Mouse (Mus musculus): ENCODE measurements around the gene Scrn3.

Scrn3 gene

DNA sequence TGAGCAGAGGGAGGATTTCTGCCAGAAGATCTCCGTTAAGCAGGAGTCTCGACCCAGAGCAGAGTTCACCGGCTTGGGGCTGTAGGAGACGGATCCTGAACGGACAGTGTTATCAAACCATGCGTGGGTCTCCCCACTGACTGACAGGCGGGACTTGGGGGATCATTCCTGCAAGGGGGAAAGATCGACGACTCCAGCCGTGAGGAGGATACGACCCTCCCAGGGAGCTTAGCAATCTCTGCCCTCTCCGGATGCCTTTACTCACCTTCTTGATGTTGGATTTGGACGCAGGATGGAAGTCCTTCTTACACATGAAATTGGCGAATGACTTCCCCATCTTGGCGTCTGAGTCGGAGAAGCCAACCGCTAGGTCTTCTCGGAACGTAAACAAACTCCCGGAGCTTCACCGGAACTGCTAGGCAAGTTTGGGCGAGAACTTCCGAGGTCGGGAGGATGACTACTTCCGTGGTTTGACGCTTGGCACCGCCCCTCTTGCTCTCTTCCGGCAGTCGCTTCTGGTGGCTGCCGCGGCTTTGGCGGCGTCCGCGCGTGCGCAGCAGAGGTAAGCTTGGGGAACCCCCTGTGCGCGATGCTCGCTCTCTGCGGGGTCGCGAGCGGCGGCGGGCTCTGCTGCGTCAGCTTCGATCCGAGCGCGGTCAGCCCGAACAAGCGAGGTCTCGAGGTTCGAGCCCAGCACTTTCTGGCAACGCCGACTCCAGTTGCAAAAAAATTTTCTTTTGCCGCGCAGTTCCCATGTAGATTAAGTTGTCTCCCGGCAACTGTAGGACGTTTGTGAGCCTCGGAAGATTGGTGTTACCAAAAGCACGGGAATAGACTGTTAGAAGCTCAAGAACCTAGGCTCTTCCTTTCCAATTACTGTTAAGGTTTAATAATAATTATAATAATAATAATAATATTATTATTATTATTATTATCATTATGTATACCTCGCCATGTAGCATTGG lies at the start of gene Scrn3, which contains the start of gene Cir1:
Gene Scrn3, plus strand, starts transcription at position 450 of the 965 bp plus-strand sequence.
Gene Cir1, minus strand, starts transcription at position 550 of the 965 bp plus-strand sequence.
- peak; percentile 98 for DNase-seq (ENCODE audit: low spot score)

DNA sequence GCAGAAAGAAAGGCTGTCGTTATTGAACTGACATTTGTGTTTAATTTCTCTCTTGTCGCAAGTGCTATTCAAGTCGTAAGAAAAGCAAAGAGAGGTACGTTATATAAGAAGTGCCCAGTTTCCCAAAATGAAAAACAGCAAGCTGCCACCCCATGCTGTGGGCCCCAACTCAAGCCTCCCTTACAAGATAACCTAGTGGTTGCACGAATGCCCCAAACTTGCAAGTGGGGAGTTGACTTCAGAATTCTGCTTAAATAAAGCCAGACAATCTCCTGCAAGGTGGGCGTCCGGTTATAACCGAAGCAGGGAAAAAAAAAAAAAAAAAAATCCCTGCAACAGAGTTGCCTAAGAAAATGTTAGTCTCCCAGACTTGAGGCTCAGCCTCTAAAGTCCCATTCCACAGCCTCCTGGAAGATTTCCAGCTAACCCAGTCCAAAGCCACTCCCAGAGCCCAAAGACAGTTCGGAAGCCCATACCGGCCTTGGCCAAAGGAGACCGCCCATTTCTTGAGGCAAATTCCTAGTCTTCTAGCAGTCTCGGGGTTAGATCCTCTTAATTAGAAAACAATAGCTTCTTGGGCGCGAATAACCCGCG lies 49.1 kb upstream of the Scrn3 start:
- peak; percentile 17 for DNase-seq (ENCODE audit: low spot score)

DNA sequence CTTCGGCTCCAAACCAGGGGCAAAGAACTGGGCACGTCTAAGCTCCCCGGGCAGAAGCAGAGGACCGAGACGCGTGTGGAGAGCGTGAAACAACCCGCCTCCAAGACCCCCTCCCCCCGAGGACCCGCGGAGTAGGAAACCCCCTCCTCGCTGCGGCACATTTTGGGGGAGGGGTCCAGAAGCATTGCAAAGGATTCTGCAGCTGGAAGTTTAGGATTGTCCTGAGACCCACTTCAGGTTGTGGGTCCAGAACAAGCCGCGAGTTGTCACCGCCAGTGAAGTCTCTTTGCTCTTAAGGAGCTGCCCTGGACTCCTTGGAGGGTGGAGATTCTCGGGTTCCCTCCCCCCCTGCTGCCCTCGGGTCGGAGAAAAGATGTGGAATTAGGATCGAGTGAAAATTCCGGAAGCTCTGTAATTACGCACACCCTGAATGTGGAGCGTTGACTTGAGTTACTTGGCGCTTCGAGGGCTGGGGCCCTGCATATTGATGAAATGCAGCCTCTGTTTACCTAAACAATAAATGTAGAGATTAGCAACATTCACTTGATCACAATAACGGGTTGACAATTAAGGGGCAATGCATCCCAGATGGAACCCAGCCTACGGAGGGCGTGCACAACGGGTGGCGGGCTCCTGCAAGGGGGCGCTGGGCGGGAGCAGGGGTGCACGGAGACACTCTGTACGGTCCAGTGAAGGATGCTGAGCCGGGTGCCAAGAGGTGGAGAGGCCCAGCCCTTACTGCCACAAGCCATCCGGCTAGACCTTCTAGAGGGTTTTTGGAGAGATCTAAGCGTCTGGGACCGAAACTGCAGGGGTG lies 48.4 kb upstream of the Scrn3 start:
- DNase-seq (ENCODE audit: low spot score): no peak

DNA sequence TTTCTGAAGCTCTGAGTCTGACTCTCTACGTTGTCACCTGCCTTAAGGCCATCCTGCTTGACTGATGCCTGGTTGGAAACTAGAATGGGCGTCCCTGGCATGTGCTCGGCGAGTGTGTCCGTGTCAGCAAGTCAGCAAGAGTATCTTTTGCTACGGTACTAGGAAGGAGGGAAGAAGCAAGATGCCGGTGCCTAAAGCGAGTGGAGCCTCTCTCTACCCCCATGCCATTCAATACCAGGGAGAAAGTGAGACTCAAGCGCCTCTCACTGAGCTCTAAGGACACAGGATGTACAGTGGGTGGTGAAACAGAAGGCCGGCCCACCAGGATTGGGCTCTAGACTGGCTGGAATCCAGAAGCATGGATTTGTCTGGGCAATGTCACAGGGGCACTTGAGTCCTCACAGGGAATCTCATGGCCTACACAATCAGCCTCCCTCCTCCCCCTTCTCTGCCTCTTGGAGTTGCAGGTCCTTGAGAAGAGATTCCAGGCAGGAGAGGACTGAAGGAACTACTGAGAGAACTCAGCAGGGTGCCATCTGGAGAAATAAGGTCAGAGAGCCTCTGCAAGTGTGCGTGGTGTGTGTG lies 47.7 kb upstream of the Scrn3 start:
- DNase-seq (ENCODE audit: low spot score): no peak

DNA sequence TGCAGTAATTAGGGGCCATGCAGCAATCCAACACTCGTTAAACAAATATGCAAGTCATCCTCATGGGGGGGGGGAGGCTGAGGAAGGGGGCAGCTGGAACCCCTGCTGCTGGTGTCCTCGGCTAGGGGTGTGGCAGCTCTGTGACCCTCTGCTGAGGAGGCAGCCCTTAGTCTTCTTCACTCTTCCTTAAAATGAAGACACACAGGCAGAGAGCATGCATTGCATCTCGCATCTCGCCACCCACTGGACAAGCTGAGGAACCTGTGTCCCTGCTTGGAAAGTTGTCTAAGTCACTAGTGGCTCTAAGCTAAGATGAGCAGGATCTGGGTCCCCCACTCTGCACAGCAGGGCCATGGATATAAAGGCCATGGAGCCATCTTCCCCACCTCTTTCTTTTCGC lies 46.4 kb upstream of the Scrn3 start:
- no peak for DNase-seq (ENCODE audit: low spot score)

DNA sequence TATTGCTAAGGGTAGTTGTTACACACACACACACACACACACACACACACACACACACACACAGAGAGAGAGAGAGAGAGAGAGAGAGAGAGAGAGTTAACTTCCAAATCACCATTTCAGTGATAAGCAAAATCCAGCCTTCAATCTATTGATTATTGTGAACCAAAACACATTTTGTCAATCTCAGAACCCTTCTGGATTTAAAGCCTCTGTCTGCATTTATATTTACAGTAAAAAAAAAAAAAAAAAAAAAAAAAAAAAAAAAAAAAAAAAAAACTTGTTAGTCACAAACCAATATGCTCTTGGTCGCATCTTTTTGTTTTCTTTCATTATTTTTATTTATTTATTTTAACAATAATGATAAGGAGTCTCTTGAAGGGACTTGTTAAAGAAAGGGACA lies 45.8 kb upstream of the Scrn3 start:
- no peak for DNase-seq (ENCODE audit: low spot score)

DNA sequence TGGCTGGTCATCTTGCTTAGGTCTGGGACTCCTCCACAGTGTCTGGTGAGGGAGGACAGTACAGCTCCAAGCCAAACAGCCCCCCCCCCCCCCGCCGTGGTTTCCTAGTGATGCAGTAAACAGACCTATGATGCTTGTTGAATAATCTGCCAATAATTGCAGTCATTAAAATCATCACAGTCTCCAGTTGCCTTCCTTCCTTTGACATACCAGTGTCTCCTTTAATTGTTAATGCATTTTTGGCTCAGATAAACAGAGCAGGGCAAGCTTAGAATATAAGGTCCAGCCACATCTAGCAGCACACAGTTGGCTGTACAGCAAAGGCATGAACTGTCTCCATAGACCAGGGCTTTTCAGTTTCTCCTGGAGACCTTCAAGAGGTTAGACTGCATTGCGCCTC lies 45.2 kb upstream of the Scrn3 start:
- no peak for DNase-seq (ENCODE audit: low spot score)

DNA sequence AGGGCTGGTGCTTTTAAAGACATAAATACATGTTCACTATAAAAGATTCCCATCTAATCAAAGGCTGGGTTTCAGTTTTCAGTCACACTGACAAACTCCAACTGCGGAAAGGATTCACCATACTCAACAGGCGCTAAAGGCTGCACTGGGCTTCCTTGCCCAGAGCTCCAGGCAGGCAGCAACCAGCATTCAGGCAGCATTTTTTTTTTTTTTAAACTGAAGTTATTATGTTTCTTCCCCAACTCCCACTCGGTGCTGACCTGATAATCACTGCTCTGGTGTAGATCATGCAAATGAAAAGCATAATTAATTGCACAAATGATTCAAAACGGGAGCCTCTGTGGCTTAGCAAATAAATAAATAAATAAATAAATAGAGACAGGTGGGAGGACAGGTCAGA lies 44.6 kb upstream of the Scrn3 start:
- no peak for DNase-seq (ENCODE audit: low spot score)

DNA sequence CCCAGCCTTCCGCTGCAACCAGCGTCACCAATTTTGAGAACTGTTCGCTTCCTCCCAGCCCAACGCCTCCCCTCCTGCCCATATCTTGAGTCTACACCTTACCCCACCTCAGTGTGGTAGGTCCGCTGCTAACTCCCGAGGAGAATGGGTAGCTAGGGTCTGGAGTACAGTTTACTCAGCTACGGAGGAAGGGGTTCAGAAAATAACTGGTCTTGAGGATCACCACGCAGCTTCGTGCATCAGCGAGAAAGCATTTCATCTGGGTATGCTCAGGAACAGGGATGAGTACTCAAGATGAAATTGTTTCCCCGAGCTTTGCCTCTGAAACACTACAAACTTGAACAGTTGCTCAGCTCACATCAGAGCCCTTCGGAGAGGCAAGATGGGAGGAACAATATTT lies 44.1 kb upstream of the Scrn3 start:
- DNase-seq (ENCODE audit: low spot score): no peak

DNA sequence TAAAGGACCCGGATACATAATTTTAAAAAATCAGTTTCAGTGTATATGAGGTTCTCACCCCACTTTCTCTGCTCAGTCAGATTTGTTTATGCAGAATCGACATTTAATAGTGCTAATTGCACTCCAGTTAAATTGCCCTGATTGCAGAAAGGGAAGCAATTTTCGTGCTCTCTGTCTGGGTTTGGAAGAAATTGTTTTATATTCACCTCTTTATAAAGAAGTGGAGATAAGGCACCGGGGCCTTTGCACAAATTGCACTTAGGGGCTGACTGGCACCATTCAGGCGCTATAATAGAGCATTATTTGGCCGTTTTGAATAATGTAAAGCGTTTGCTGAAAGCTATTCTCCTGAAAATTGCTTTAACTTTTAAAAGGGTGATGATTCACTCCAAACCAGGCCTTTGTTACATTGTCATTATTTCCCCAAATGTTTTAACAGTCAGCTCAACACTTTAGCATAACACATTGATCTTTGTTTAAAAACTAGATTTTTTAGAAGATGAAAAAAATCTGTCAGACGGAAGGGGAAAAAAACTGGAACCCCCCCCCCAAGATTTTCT lies 43.5 kb upstream of the Scrn3 start:
- no peak for DNase-seq (ENCODE audit: low spot score)

DNA sequence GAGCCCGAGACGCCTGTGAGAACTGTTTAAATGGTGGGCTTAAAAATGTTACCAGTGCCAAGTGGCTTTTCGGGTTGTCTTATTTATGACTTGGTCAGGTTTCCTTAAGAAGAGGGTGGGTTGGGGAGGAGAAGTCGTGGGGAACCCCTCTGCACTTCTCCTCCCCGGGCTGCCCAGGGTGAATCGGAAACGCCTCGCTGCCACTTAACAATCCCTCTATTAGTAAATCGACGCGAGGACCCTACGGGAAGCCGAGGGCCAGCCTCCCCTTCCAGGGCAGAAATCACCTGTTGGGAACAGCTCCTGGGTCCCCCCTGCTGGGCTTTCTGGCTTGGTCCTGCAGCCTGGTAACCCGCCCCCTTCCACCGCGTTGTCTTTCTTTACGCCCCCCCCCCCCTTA lies 42.7 kb upstream of the Scrn3 start:
- no peak for DNase-seq (ENCODE audit: low spot score)

DNA sequence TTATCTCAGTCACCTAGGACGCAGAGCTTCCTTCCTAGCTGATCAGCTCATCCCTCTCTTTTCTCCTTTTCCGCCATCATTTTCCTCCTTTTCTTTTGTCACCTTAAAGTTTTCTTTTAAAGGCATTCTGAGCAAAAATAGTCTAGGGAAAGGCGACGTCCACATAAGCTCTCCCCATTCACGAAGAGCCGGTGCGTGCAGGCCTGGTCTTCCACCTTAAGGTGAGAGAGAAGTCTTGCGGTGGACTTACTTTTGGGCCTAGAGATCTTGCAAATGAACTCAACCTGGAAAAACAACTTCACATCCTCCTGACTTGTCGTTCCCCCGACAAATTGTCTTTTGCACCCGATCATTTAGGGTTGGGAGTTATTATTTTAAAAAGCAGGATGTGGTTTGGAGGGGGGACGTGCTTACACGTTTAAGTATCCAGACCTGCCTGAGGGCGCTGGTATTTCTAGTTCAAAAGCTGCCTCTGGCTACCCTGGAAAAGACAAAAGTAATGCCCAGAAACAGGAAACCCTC lies 42.3 kb upstream of the Scrn3 start:
- DNase-seq (ENCODE audit: low spot score): no peak

DNA sequence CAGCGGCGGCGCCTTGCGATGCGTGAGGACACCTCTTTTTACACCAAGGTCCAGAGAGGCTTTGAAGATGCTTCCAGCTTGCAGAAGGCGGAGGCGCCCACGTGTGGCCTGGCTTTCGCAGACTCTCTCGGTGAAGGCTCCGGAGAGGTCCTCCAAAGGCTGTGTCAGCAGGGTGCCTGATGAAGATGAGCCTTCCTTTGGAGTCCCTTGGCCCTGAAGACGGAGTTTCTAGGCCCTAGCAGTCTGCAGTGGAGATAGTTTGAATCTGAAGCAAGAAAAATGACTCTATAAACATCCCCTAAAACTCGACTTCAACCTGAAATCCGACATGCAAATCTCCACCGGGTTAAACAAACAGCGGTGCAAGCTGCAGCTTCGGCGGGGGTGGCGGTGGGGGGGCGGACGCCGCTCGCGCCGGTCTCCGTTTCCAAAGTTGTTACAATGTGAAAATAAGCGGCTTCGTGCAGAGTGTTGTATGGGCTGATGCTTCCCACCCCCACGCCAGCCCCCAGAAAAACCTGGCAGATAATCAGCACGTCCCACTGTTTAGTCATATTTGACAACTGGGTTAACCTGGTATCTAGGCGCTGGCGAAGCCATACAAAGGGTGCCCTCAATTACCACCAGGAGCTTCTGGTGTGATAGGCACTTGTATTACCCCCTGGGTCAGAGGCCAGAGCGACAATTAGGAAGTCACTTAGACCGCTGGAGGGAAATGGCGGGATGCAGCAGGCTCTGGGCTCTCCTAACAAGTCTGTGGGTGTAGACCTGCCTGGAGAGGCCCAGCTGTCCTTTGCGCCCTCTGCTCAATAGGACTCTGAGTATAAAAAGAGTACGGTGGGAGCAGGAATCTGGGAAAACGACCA lies 41.6 kb upstream of the Scrn3 start:
- DNase-seq (ENCODE audit: low spot score): no peak

DNA sequence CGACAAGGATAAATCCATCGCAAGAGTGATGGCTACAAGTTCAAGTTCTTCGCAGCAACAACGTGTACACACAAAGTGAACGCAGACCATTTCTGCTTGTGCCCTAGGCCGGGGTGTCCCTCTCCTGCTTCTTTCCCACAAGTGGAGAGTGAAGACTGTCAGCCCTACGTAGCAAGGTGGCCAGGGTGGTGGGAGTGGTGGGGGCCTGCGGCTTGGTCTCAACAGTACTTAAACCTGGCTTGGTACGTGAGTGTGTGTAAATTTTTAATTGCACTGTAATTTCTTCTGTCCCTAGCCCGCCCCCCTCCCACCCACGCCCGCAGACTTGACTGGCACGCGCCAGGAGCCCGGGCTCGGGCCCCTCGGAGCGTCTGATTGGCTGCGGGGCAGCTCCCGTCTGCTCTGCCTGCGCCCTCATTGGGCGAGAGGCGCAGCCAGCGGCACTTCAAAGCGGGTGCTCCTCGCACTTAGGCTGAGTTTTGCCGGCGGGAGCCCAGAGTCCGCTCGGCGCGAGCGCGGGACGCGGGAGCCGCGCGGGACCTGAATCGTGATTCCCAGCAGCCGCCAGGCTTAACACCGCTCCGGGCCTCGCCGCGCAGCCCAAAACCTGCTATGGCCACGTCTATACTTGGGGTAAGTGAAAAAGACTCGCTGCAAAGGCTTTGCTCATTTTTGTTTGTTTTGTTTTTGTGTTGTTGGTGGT lies 40.8 kb upstream of the Scrn3 start, which contains the start of gene Sp9:
Gene Sp9, plus strand, starts transcription at position 467 of the 703 bp plus-strand sequence.
- no peak for DNase-seq (ENCODE audit: low spot score)

DNA sequence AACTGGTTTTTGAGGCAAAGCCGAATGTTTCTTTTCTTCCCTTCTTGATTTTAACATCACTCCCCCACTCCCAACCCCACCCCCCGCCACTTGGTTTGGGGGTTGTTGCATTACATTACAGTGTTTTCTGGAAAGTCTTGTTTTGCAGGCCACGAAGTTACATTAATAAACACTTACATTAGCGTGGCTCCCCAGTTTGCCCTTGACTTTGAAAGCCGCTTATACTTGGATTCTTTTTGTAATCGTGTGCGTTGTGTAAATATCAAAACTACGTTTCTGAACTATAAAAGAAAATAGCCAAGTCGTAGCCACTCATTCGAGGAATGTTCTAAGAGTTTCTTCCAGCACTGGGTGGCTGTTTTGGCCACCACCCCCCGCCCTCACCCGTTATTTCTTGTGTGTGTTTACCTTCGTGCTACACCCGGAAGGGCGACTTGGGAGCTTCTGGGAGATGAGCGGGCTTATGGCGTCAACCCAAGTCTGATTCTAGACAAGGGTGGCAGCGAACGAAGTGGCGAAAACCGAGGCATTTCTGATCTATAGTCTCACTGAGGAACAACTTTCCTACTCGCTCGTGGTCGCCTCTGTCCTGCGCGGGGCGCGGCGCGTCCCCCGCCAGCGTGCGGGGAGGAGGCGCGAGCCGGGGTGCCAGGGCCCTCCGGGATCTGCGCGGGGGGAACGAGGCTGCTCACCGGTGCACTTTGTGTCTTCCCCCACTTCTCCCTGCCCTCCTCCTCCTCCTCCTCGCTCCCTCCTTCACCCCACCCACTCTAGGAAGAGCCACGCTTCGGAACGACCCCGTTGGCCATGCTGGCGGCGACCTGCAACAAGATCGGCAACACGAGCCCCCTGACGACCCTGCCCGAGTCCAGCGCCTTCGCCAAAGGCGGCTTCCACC lies 39.8 kb upstream of the Scrn3 start:
- DNase-seq (ENCODE audit: low spot score): no peak

DNA sequence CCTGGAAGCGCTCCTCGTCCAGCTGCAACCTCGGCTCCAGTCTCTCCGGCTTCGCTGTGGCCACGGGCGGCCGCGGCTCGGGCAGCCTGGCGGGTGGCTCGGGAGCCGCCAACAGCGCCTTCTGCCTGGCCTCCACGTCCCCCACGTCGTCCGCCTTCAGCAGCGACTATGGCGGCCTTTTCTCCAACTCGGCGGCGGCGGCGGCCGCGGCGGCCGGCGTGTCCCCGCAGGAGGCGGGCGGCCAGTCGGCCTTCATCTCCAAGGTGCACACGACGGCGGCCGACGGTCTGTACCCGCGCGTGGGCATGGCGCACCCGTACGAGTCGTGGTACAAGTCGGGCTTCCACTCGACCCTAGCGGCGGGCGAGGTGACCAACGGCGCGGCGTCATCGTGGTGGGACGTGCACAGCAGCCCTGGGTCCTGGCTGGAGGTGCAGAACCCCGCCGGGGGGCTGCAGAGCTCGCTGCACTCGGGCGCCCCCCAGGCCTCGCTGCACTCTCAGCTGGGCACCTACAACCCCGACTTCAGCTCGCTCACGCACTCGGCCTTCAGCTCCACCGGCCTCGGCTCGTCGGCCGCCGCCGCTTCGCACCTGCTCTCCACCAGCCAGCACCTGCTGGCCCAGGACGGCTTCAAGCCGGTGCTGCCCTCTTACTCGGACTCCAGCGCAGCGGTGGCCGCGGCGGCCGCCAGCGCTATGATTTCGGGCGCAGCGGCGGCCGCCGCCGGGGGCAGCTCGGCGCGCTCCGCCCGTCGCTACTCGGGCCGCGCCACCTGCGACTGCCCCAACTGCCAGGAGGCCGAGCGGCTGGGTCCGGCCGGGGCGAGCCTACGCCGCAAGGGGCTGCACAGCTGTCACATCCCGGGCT lies 38.9 kb upstream of the Scrn3 start:
- no peak for DNase-seq (ENCODE audit: low spot score)

DNA sequence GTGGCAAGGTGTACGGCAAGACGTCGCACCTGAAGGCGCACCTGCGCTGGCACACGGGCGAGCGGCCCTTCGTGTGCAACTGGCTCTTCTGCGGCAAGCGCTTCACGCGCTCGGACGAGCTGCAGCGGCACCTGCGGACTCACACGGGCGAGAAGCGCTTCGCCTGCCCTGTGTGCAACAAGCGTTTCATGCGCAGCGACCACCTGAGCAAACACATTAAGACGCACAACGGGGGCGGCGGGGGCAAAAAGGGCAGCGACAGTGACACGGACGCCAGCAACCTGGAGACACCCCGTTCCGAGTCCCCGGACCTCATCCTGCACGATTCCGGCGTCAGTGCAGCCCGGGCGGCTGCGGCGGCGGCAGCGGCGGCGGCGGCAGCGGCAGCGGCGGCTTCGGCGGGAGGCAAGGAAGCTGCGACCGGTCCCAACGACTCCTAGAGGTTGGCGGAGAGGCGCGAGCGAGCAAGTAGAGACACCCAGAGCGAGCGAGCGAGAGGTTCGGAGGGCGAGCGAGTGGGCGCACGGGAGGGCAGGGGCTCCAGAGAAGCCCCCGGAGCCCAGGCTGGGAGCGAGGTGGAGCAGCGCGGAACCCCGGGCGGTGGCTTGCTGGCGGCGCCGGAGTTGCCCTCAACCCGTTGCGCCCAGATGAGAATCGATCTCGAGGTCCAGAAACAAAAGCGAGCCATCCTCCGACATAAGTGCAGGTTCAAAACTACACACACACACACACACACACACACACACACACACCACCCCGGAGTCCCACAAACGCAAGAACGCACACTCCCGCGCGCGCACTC lies 38.1 kb upstream of the Scrn3 start:
- no peak for DNase-seq (ENCODE audit: low spot score)
